Mouse (Mus musculus) brain, embryonic 14.5 days (tissue): ENCODE data around the gene Crmp1. TPM values are rescaled to one million over a fixed set of nuclear protein-coding genes. Genes with fewer than 3 reads are reported as not detected.

Experiments
- DNase-seq: peaks from one replicate; pipeline ENCODE4 v3.0.0-alpha.2; 2011; ENCODE audit warnings: low read depth
- CTCF ChIP-seq: fragments of 200-500 bp; IDR thresholded peaks from 2 replicates; pipeline ENCODE4 v1.5.1; 2012; ENCODE audit warnings: inconsistent platforms, mild to moderate bottlenecking, moderate library complexity, borderline replicate concordance; ENCODE audit not compliant: insufficient read depth, insufficient read length; ENCODE audit errors: extremely low read depth
- POLR2A ChIP-seq: fragments of 200-500 bp; IDR thresholded peaks from 2 replicates; pipeline ENCODE4 v1.6.1; 2012; ENCODE audit warnings: mild to moderate bottlenecking, inconsistent platforms, borderline replicate concordance; ENCODE audit not compliant: poor library complexity, insufficient read depth, insufficient read length, severe bottlenecking; ENCODE audit errors: extremely low read depth
- polyA plus RNA-seq: library from polyadenylated mRNA; depleted of rRNA; stranded (reverse); fragments of >200 nt; gene quantifications from 2 replicates; pipeline ENCODE4 v1.2.3, GENCODE M21; 2012; rRNA removed

The Crmp1 gene
- 866 and 1,134 TPM in 2 replicates for polyA plus RNA-seq

- DNase-seq: peak; percentile 96
- TF ChIP-seq POLR2A: peak; percentile 71
- TF ChIP-seq CTCF: no peak
Measured at GRCm38 (mm10) chr5:37241651-37242151, at the start of gene Crmp1. Gene Crmp1, plus strand, starts transcription at chr5:37241940.

GRCm38 (mm10) chr5:37196196-37196595 is 45.5 kb upstream of the Crmp1 start:
- DNase-seq: no peak
- TF ChIP-seq CTCF (no peak), POLR2A (no peak)

GRCm38 (mm10) chr5:37196666-37197250 is 45.0 kb upstream of the Crmp1 start:
- DNase-seq: peak; percentile 41

GRCm38 (mm10) chr5:37197423-37197822 is 44.3 kb upstream of the Crmp1 start:
- TF ChIP-seq POLR2A (no peak), CTCF (no peak)
- DNase-seq: peak; percentile 59

More at GRCm38 (mm10) chr5:37196666-37197250, 45.0 kb upstream of the Crmp1 start:
- no peak for TF ChIP-seq POLR2A
- TF ChIP-seq CTCF: no peak

- peak; percentile 75 for DNase-seq
- no peak for TF ChIP-seq POLR2A
- TF ChIP-seq CTCF: no peak
Measured at GRCm38 (mm10) chr5:37198011-37198688, 43.6 kb upstream of the Crmp1 start.

GRCm38 (mm10) chr5:37202285-37202684 is 39.5 kb upstream of the Crmp1 start:
- no peak for DNase-seq
- TF ChIP-seq CTCF: no peak
- no peak for TF ChIP-seq POLR2A

- no peak for DNase-seq
- TF ChIP-seq POLR2A (no peak), CTCF (no peak)
Measured at GRCm38 (mm10) chr5:37204886-37205285, 36.9 kb upstream of the Crmp1 start.

GRCm38 (mm10) chr5:37205420-37205819 is 36.3 kb upstream of the Crmp1 start:
- TF ChIP-seq POLR2A: no peak
- TF ChIP-seq CTCF: no peak

GRCm38 (mm10) chr5:37206364-37206763 is 35.4 kb upstream of the Crmp1 start:
- TF ChIP-seq POLR2A: no peak
- DNase-seq: no peak

More at GRCm38 (mm10) chr5:37205420-37205819, 36.3 kb upstream of the Crmp1 start:
- no peak for DNase-seq

- TF ChIP-seq POLR2A (no peak), CTCF (no peak)
- no peak for DNase-seq
Measured at GRCm38 (mm10) chr5:37212938-37213708, 28.6 kb upstream of the Crmp1 start.

- TF ChIP-seq POLR2A (no peak), CTCF (no peak)
- DNase-seq: no peak
Measured at GRCm38 (mm10) chr5:37213709-37214103, 28.0 kb upstream of the Crmp1 start.

- no peak for DNase-seq
- TF ChIP-seq CTCF (no peak), POLR2A (no peak)
Measured at GRCm38 (mm10) chr5:37214614-37215013, 27.1 kb upstream of the Crmp1 start.

- no peak for DNase-seq
- no peak for TF ChIP-seq CTCF
Measured at GRCm38 (mm10) chr5:37215276-37215675, 26.5 kb upstream of the Crmp1 start.
